Mouse (Mus musculus) cerebellum, adult 9-11 months (tissue): ENCODE data around the gene Ehbp1l1.

ENCODE experiments used
- DNase-seq: peaks from one replicate; pipeline ENCODE4 v3.0.0; 2022

Gene Ehbp1l1

DNA sequence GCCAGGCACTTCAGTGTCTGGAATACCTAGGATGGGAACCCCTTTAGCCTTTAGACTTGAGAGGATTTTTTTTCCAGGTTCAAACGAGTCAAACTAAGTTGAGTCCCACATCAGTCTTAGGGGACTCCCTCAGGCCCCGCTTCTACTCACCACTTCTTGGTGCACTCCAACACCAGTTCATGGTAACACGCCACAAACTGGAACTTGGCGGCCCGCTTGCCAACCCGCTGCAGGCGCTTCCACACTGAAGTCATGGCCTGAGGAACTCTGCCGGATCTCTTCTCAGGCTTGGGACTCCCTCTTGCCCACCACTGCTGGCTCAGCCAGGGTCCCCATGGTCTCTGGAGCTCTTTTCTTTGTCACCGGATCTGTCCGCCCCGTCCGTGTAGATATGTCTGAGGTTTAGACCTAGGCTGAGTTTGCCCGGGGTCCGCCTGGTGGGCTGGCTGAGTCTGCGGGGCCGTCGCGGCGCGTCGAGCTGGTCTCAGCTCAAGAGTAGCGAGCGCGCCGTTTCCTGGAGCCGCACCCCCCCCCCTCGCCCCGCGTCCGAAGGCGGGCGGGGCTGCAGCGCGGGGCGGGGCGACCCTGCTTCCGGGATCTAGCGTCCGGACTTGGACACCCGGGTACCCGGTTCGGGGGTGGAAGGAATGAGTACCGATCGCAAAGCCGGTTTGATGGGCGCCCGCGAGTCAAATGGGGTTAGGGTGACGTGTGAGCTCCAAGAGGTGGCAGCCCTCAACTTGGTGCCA is at the start of gene Ehbp1l1:
TSS of gene Ehbp1l1 (minus strand) at position 551 of the 749 bp plus-strand sequence.
- DNase-seq, result no peak

DNA sequence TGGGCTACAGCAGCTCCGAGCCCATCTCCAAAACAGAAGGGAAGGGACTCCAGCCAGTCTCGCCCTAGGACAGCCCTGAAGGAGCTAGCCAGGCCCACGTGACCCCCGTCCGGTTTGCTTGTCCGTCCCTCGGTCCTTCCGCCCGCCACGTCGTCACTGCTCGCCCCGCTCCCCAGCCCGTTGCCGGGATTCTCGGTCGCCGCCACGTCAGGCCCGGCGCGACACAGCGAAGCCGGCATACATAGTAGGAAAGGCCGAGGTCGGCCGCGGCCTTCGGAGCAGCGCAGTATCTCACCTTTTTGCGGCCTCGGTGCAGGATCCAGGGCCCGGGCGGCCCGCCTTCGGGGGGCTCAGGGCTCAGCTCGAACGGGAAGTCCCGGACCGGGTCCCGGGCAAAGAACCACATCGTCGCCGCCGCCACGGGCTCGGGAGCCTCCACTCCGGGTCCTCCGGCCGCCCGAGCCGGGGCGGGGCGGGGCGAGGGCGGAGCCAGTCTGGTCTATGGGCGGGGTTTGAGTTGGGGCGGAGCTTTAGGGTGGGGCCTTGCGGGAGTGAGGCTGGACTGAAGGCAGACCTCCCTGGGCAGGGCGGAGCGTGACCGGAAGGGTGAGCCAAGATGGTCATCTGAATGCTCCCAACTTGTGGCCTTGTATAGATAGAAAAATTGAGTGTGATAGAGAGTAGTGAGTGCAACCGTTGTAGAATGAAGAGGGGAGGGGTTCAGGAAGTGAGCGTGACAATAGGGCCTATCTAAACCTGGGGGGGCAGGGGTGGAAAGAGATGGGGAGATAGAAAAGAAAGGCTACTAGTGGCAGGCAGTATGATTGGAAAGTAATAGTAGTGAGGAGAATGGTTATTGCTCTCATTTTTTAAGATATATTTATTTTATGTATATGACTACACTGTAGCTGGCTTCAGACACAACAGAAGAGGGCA is 45.1 kb upstream of the Ehbp1l1 start, which contains the start of gene Scyl1:
TSS of gene Scyl1 (minus strand) at position 495 of the 936 bp plus-strand sequence.
- peak; percentile 96 for DNase-seq

DNA sequence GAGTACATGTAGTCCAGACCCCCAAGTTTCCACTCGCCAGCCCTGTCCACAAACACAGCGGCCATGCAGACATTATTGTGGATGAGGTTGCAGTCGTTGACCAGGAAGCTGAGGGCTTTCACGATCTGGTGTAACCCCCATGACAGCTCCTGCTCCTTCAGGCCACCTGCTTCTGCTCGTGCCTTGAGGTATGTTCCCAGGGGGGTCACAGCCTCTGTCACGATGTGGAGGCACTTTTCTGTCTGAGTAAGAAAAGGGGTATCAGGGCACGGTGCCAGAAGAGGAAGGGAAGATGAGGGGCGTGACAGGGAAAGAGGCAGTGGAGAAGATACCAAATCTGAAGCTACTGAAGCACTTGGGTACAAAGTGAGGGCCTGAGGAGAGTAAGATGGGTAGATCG is 44.2 kb upstream of the Ehbp1l1 start:
- DNase-seq, result peak; percentile 66

DNA sequence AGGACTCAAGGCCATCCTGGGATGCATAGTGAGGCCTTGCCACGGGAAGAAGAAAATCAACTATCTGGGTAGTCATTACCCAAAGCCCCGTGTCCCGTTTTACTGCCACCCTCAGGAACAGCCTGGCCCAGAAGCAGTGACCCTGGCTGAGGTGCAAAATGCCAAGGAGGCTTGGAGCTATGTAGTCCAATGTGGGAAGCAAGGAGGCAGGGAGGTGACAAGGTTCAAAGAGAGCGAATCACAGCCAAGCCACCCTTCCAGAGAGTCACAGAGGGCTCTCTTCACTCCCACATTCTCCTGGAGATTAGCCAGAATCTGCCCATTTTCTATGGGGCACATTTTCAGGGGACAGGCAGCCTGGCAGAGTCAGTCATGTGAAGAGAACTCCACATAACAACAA is 41.2 kb upstream of the Ehbp1l1 start:
- no peak for DNase-seq

DNA sequence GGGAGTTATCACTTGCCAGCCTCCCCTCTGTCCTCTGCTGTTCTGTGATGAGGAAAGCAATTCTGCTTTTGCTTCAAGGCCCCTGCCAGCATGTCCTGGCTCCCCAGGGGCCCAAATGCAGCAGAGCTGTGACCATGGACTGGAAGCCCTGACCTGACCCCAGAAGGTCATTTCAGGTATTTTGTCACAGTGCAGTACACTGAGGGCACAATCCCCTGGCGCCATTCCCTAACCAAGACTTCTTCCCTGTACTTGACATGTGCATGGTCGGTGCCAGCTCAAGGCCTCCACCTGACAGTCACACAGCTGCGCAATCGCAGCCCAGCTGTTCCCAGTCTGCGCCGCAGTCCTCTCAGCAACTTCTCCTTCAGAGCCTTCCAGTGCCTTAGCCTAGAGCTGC is 37.0 kb upstream of the Ehbp1l1 start:
- no peak for DNase-seq

DNA sequence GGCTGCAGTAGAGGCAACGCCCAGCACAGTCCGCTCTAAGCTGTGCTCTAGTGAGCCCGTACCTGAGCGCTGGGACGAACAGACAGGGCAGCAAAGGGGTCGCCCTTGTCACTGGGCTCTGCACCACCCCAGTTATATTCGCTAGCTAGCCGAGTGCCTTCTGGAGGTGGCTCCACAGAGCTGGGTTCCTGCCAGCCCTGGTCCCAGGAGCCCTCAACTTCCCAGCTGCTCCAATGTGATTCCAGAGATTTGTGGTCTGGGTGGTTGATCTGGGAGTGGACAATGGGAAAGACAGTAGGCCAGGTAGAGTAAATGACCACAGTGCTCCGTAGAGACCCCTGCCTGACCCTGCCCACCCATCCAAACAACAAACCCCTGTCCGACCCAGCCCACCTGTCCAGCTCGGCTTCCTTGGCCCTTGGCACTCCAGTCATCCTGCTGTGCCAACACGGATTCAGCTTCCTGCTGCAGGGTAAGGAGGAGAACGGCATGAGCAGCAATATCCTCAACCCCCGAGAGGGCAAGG is 32.8 kb upstream of the Ehbp1l1 start:
- peak; percentile 43 for DNase-seq

DNA sequence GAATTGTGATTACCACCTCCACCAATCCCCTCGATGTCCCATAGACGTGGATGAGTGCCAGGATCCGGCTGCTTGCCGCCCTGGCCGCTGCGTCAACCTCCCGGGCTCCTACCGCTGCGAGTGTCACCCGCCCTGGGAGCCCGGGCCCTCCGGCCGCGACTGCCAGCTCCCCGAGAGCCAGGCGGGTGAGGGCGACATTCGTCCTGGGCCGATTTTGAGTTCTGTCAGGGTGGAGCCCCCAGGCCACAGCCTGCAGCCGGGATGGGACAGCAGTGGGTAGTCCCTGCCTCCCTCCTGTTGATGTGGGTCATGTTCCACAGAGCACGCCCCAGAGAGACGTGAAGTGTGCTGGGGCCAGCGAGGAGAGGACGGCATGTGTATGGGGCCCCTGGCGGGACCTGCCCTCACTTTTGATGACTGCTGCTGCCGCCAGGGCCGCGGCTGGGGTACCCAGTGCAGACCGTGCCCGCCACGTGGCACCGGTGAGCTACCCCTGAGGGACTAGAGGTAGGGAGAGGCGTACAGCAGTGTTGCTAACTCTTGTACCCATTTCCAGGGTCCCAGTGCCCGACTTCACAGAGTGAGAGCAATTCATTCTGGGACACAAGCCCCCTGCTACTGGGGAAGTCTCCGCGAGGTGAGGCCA is 31.0 kb upstream of the Ehbp1l1 start:
- no peak for DNase-seq

DNA sequence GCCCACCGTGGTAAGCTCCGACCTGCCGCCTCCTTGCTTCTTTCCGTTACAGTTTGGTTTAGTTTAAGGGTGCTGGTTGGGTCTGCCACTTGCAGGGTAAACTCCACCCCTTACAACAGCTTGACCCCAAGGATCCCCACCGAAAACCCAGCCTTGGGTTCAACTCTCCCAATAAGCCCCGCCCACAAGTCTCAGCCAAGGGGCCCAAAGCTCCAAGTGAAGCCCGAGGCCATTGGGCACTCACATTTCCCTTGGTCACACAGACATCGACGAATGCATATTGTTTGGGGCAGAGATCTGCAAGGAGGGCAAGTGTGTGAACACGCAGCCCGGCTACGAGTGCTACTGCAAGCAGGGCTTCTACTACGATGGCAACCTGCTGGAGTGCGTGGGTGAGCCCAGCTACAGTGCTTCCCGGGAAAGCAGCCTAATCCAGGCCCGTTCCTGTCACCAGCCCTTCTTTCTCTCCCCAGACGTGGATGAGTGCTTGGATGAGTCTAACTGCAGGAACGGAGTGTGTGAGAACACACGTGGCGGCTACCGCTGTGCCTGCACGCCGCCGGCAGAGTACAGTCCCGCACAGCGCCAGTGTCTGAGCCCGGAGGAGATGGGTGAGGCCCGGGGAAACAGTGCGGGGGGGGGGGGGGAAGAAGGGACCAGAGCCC is 30.3 kb upstream of the Ehbp1l1 start:
- peak; percentile 46 for DNase-seq

DNA sequence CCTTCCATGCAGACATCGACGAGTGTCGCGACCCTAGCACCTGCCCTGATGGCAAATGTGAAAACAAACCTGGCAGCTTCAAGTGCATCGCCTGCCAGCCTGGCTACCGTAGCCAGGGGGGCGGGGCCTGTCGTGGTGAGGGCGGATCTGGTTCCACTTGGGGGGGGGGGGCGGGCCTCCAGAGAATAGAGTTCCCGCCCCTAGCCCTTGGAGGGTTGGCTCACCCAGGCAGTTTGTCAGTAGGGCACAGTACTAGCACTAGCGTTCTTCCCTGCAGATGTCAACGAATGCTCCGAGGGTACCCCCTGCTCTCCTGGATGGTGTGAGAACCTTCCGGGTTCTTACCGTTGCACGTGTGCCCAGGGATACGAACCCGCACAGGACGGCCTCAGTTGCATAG is 25.6 kb upstream of the Ehbp1l1 start:
- peak; percentile 28 for DNase-seq

DNA sequence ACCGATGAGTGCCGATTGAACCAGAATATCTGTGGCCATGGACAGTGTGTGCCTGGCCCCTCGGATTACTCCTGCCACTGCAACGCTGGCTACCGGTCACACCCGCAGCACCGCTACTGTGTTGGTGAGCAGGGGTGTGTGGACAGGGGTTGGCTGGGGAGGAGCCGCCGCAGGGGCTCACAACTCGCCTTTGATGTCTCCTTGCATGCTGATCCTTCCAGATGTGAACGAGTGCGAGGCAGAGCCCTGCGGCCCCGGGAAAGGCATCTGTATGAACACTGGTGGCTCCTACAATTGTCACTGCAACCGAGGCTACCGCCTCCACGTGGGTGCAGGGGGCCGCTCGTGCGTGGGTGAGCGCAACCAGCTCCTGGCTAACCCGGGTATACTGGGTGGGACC is 24.8 kb upstream of the Ehbp1l1 start:
- peak; percentile 24 for DNase-seq

DNA sequence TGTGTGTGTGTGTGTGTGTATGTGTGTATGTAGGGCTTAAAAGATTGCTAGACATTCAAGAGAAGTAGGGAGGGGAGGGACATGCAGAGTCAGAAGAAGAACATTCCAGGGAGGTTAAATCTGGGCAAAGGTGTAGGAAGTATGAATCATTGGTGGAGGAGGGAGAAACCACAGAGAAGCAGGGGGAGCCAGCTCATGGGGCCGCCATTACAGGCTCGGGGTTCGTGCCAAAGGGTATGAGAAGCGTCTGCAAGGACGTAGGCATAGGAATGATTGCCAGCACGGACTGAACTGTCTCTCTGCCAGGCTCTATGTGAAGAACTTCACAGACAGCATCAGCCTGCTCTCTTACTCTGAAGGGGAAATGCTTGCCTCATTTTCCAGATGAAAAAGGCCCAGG is 23.4 kb upstream of the Ehbp1l1 start:
- DNase-seq, result no peak

DNA sequence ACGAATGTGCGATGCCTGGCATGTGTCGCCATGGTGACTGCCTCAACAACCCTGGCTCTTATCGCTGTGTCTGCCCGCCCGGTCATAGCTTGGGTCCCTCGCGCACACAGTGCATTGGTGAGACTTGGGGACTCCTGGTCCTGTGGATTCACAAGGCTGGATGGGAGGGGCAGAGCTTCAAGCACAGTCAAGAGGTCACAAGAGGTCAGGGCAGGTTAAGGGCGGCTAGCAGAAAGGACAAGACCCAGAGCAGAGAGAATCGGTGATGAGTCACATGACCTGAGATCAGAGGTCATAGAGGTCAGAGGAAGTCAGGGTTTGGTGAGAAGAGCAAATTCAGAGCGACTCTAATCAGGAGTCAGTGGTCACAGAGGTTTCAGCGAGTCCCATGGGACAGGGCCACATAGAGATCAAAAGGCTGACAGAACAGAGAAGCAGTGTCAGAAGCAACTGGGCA is 20.8 kb upstream of the Ehbp1l1 start:
- DNase-seq, result no peak

DNA sequence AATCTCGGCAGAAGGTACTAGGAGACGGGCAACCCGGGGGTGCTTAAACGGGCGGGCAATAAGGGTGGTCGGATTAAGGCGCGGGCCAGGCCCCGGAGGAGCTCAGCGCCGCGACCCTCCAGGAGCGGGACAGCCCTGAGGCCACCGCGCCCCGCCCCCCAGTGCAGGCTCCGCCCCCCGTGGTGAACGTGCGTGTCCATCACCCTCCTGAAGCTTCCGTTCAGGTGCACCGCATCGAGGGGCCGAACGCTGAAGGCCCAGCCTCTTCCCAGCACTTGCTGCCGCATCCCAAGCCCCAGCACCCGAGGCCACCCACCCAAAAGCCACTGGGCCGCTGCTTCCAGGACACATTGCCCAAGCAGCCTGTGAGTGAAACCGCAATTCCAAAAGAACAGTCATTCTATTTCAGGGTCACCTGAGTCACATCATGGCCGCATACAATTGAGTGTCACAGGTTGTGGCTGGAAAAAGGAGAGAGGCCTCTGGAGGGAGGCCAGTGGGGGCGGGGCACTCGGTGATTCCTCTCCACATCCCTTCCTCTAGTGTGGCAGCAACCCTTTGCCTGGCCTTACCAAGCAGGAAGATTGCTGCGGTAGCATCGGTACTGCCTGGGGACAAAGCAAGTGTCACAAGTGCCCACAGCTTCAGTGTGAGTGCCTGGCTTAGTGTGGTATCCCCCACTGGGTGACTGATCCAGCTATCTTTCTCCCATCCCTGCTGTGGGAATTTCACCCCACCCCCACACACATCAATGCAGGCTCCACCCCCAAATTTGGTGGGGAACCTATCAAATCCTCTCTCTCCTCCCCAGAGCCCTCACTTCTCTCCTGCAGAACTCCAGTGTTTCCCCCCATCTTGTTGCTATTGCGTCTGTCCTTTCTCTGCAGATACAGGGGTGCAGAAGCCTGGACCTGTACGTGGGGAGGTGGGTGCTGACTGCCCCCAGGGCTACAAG is 19.9 kb upstream of the Ehbp1l1 start:
- no peak for DNase-seq

DNA sequence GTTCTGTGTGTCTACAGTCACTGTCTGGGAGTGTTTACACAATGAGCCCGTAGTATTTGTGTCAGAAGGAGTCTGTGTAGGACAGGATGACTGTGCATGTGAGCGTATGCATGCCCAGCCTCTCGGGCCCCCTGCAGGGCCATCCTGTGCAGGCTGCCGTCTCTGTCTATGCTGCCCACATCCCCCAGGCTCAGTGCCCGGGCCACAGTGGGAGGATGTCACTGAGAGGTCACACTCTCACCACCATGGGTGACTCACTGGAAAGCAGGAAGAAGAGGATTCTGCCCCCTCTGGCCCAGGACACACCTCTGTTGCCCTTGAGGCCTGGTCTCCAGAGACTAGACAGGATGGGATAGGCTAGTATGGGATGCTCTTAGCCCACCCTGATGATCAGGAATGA is 17.5 kb upstream of the Ehbp1l1 start:
- peak; percentile 75 for DNase-seq

DNA sequence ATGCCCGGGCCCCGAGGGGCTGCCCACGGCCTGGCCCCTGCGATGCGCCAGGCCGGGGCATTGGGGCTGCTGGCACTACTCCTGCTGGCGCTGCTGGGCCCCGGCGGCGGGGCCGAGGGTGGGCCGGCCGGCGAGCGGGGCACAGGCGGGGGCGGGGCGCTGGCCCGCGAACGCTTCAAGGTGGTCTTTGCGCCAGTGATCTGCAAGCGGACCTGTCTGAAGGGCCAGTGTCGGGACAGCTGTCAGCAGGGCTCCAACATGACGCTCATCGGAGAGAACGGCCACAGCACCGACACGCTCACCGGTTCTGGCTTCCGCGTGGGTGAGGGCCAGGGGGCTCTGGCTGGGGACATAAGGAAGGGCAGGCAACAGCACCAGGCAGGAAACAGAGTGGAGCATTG is 16.1 kb upstream of the Ehbp1l1 start:
- DNase-seq, result no peak

DNA sequence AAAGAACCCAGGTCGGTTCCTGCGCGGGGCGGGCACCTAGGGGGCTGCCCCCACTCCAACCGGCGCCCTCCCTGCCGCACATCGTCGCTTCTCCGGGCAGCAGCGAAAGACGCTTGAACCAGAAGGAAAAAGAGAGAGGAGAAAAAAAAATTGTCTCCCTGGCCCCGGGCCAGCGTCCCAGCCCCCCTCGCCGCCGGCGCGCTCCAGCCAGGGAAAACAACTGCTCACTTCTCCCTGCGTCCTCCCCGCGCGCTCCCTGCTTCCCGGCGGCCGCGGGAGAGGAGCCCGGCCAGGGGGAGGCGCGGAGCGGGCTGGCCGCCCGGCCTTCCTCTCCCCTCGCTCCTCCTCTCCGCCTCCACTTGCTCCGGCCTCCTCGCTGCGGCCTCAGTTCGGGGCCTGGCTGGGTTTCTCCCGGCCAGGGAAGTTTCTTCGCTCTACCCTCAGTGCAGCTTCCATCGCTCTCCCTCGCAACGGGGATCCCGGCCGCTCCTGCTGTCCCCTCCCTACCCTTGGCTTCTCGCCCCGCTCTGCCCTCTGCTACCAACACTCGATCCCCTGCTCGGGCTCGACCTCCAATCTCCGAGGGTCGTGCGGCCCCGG is 15.6 kb upstream of the Ehbp1l1 start:
- DNase-seq, result peak; percentile 87

DNA sequence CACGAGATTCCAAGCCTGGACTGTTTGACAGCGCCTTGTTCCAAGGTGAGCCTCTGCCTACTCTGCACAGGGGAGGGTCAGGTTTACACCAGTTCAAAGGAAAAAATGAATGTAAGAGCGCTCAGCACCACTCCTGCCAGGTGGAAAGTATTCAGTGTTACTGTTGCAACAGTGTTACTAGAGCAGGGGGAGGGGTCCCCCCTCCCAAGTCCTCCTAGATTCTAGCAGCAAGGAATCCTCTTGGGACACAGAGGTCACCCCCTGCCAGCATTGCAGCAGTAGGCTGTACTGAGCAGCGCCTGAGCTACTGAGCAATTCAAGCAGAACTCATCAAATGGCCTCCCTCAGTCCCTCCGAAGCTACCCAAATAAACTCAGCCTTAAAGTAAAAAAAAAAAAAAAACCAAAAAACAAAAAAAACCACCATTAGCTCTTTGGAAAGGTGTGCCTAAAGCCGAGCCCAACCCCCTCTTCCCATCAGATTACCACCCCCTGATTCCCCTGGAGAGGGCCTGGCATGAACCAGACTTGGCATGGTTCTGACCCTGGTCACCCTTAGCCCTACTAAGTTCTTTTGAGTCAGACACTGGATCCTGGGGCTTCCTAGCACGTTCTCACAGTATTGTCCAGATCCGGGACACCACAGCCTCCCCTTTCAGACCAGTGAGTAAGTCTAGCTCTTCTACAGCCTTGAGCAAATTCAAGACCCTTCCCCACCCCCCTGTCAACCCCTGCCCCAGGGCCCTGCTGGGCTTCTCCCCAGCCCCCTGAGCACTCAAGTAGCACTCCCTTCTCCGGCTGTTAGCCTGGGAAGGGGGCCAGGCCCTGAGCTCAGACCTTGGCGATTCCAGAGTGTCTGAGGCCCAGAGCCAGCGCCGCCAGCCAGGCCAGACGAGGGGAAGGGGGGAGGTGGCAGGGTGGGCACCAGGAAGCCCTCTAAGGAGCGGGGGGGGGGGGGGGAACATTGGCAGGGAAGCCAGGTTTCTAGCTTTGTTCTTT is 14.5 kb upstream of the Ehbp1l1 start, which contains the start of gene Ltbp3:
TSS of gene Ltbp3 (plus strand) at position 585 of the 998 bp plus-strand sequence.
- DNase-seq, result peak; percentile 85

DNA sequence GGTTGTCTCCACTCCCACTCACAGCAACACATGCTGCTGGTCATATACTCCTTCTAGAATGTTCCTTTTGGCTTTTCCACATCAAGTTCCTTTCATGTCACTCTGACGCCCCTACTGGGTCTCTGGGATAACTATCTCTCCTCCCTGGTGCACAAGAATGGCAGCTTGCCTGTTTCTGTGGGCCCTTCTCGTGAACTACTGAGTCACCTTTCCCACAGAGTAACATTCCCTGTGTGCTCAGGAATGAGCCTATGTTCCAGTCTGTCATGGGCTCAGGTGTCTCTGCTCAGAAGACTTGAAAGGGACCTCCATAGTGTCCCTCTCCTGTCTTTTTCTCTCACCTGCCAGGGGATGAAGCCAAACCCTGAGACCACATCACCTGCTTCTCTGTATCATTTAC is 13.3 kb upstream of the Ehbp1l1 start:
- no peak for DNase-seq

DNA sequence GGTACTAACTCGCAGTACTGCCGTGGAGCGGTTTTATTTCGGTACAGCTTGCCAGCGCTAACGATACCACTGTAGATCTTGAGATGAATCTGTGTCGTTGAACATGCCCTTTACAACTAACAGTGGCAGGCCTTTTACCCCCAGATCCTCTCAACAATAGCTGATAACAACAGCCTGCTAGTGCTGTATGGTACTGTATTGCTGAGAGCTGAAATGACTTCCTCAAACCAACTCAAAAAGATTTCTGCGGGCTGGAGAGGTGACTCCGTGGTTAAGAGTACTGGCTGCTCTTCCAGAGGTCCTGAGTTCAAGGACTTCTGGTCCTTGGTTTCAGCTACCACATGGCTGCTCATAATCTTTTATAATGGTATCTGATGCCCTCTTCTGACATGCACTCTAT is 8.2 kb upstream of the Ehbp1l1 start:
- DNase-seq, result no peak
